Mouse (Mus musculus): Measurements from ENCODE around the gene Trim21. TPM values are rescaled to one million over a fixed set of nuclear protein-coding genes. Genes with fewer than 3 reads are reported as not detected.
A peak's percentile ranks its signal among the peaks of the same experiment; 100 is the strongest.

The Trim21 gene
- polyA plus RNA-seq (2016; fragmentation: Nextera tagmentation; extraction: Ambion mirVana), result 0.15 and 0.52 TPM in 2 replicates

DNA sequence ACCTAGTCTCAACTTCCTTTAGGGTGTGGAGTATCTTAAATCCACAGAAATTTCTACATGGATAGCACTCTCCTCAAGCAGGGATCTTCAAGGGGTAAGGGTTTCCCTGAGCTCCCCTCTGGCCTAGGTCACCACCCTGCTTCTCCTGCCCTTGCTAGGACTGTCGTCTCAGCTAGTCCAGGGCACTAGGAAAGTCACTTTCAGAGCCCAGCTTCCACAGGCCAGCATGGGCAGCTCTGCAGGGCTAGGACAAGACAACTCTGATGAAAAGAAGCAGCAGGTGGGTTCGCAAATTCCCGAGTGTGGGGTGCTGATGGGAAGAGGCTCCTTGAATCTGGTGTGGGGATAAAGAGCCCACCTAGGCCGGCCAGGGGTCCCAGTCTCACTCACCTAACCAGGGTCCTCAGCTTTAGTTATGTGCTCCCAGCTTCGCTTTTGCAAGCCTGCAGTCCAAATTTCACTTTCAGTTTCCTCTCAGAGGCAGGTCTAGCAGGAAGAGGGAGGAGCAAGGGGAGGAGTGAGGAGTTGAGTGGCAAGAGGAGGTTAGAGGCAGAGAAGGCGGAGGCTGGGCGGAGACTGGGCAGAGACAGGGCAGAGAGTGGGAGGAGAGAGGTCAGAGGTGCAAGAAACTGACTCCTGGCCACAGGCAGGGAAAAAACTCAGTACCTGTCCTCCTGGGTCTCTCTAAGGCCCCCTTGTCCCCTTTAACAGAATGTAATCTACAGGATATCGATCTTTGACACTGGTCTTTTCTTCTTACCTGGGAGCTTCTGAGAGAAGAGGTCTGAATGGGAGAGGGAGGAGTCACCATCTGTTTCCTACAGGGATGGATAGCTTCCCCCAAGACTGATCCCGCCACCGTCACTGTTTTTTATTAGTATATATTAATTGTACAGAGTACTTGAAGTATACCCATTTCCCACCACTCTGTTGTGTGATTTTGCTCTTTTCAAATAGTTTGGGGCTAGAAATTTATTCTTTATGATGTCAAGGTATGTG, at the start of gene Trim21:
Gene Trim21, minus strand, starts transcription at position 488 of the 999 bp plus-strand sequence.
- H3K4me3 ChIP-seq, result peak within 1 kb of the TSS; percentile 52
- peaks cover 29% of the 10 kb centered on the region for H3K4me1 ChIP-seq
- 24% methylated on average over 10 of the region's 10 CpGs for WGBS
- DNase-seq (ENCODE audit: low spot score), result peak; percentile 62
- H3K36me3 ChIP-seq, result no peaks in the 10 kb centered on the region
- H3K9me3 ChIP-seq (replicated peaks), result no peaks in the 10 kb centered on the region
- peak within 1 kb of the TSS; percentile 77 for H3K27ac ChIP-seq (replicated peaks)
- no peaks in the 10 kb centered on the region for H3K27me3 ChIP-seq (ENCODE audit: low read depth, poor library complexity, severe bottlenecking)

GRCm38 (mm10) chr7:102597378-102598031, 32.2 kb upstream of the Trim21 start, which contains the start of gene Olfr552:
TSS of gene Olfr552 (plus strand) at chr7:102597770.
- Histone ChIP-seq H3K27me3 (ENCODE audit: low read depth, poor library complexity, severe bottlenecking) (no peaks in the 10 kb centered on the region), H3K4me1 (no peaks in the 10 kb centered on the region), H3K36me3 (no peaks in the 10 kb centered on the region), H3K27ac (replicated peaks) (no peak within 1 kb of the TSS), H3K4me3 (no peak within 1 kb of the TSS), H3K9me3 (replicated peaks) (no peaks in the 10 kb centered on the region)
- DNase-seq (ENCODE audit: low spot score), result no peak
- WGBS, result 81% methylated on average over 1 of the region's 1 CpGs

GRCm38 (mm10) chr7:102591786-102592185, 26.5 kb upstream of the Trim21 start, which contains the start of gene Olfr551:
TSS of gene Olfr551 (minus strand) at chr7:102591886.
- Histone ChIP-seq H3K4me1 (no peaks in the 10 kb centered on the region), H3K36me3 (no peaks in the 10 kb centered on the region), H3K9me3 (replicated peaks) (no peaks in the 10 kb centered on the region), H3K4me3 (no peak within 1 kb of the TSS), H3K27me3 (ENCODE audit: low read depth, poor library complexity, severe bottlenecking) (no peaks in the 10 kb centered on the region), H3K27ac (replicated peaks) (no peak within 1 kb of the TSS)
- 96% methylated on average over 3 of the region's 3 CpGs for WGBS
- no peak for DNase-seq (ENCODE audit: low spot score)

GRCm38 (mm10) chr7:102575998-102576397, 10.7 kb upstream of the Trim21 start:
- WGBS, result 64% methylated on average over 6 of the region's 6 CpGs
- Histone ChIP-seq H3K9me3 (replicated peaks) (no peaks in the 10 kb centered on the region), H3K4me3 (no peak overlapping the region), H3K4me1 (peaks cover 22% of the 10 kb centered on the region), H3K27me3 (ENCODE audit: low read depth, poor library complexity, severe bottlenecking) (peaks cover 10% of the 10 kb centered on the region; the same call in 1 of the 2 replicates), H3K27ac (replicated peaks) (no peak overlapping the region), H3K36me3 (no peaks in the 10 kb centered on the region)
- no peak for DNase-seq (ENCODE audit: low spot score)

GRCm38 (mm10) chr7:102573174-102573830, 8.0 kb upstream of the Trim21 start:
- peak; percentile 53 for DNase-seq (ENCODE audit: low spot score)
- 53% methylated on average over 3 of the region's 3 CpGs for WGBS
- Histone ChIP-seq H3K27me3 (ENCODE audit: low read depth, poor library complexity, severe bottlenecking) (peaks cover 10% of the 10 kb centered on the region; the same call in 1 of the 2 replicates), H3K36me3 (no peaks in the 10 kb centered on the region), H3K27ac (replicated peaks) (peak overlapping the region; percentile 57), H3K4me1 (peaks cover 22% of the 10 kb centered on the region), H3K9me3 (replicated peaks) (no peaks in the 10 kb centered on the region), H3K4me3 (no peak overlapping the region)

DNA sequence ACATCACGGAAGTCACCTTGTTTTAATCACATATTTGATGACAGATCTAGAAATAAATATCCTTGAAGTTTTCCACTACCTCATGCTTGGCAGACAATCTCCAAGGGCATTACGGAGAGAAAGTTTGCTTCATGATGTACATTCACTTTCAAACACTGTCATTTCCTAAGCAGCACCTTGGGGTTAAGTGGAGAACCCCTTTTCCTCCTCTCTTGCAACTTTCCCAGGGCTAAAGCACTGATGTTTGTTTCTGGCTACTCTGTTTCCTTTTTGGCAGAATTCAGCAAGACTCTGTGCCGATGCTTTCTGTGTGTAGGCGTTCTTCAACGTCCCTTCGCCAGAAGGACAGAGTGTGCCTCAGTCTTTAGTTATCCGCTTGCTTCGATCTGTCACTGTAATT, 5.9 kb upstream of the Trim21 start, which contains the start of gene Olfr550:
Gene Olfr550, plus strand, starts transcription at position 301 of the 400 bp plus-strand sequence.
- WGBS, result 93% methylated on average over 8 of the region's 8 CpGs
- DNase-seq (ENCODE audit: low spot score), result no peak
- Histone ChIP-seq H3K27me3 (ENCODE audit: low read depth, poor library complexity, severe bottlenecking) (peaks cover 10% of the 10 kb centered on the region; the same call in 1 of the 2 replicates), H3K4me3 (no peak within 1 kb of the TSS), H3K36me3 (no peaks in the 10 kb centered on the region), H3K4me1 (peaks cover 22% of the 10 kb centered on the region), H3K9me3 (replicated peaks) (no peaks in the 10 kb centered on the region), H3K27ac (replicated peaks) (0 out of 2 replicates have a peak within 1 kb of the TSS, but pooled peaks have one; percentile 13)

GRCm38 (mm10) chr7:102566219-102566618, 933 bp upstream of the Trim21 start:
- no peak overlapping the region for H3K4me3 ChIP-seq
- WGBS, result 90% methylated on average over 4 of the region's 4 CpGs
- no peaks in the 10 kb centered on the region for H3K36me3 ChIP-seq
- 0 out of 2 replicates have a peak, but pooled peaks cover 2% of the 10 kb centered on the region for H3K27me3 ChIP-seq (ENCODE audit: low read depth, poor library complexity, severe bottlenecking)
- no peak overlapping the region for H3K27ac ChIP-seq (replicated peaks)
- peaks cover 21% of the 10 kb centered on the region for H3K4me1 ChIP-seq
- DNase-seq (ENCODE audit: low spot score), result no peak
- no peaks in the 10 kb centered on the region for H3K9me3 ChIP-seq (replicated peaks)

DNA sequence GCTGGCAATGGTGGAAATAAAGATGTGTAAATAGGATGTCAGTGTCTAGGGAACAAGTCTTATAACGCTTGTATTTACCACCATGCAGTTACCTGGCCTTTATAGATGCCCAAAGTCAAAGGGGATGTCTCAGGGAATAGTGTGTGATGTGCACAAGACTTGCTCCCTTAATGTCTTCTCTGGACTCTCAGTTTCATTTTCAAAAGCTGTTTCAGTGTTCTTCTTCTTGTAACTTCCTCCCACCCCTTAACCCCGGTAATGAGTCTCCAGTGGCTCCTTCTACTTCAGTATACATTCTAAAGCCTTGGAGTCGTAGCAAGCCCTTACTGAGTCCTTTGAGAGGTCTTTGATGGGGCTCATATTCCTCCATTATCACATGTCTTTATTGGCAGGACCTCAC, 12.0 kb downstream of the Trim21 start:
- Histone ChIP-seq H3K4me3 (no peak overlapping the region), H3K27me3 (ENCODE audit: low read depth, poor library complexity, severe bottlenecking) (no peaks in the 10 kb centered on the region), H3K4me1 (no peaks in the 10 kb centered on the region), H3K27ac (replicated peaks) (no peak overlapping the region), H3K9me3 (replicated peaks) (no peaks in the 10 kb centered on the region), H3K36me3 (no peaks in the 10 kb centered on the region)
- no peak for DNase-seq (ENCODE audit: low spot score)
- 83% methylated on average over 3 of the region's 3 CpGs for WGBS

GRCm38 (mm10) chr7:102549570-102549969, 15.7 kb downstream of the Trim21 start, which contains the start of gene Olfr549:
TSS of gene Olfr549 (plus strand) at chr7:102549870.
- Histone ChIP-seq H3K27ac (replicated peaks) (no peak within 1 kb of the TSS), H3K27me3 (ENCODE audit: low read depth, poor library complexity, severe bottlenecking) (no peaks in the 10 kb centered on the region), H3K4me1 (no peaks in the 10 kb centered on the region), H3K9me3 (replicated peaks) (no peaks in the 10 kb centered on the region), H3K4me3 (no peak within 1 kb of the TSS), H3K36me3 (no peaks in the 10 kb centered on the region)
- WGBS, result 91% methylated on average over 3 of the region's 3 CpGs
- no peak for DNase-seq (ENCODE audit: low spot score)

DNA sequence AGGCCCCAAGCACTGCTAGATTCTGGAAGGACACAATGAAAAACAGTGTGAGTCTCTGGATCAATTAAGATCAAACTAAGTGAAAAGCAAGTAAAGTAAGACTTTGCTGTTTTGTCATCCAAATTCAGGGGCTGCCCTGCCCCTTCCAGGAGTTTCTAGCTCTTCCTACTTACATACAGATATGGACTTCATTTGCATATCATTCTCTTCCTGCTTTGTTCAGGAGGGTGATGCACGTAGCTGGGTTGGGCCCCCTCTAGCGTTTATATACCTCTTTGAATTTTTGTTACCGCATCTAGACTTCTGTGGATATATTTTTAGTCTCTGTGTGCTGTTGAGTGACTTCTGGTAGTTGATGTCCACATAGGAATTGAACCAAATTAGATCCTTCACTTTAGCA, 24.0 kb downstream of the Trim21 start:
- Histone ChIP-seq H3K36me3 (no peaks in the 10 kb centered on the region), H3K27me3 (ENCODE audit: low read depth, poor library complexity, severe bottlenecking) (no peaks in the 10 kb centered on the region), H3K9me3 (replicated peaks) (no peaks in the 10 kb centered on the region), H3K27ac (replicated peaks) (no peak overlapping the region), H3K4me3 (no peak overlapping the region), H3K4me1 (no peaks in the 10 kb centered on the region)
- no peak for DNase-seq (ENCODE audit: low spot score)
- WGBS, result 71% methylated on average over 3 of the region's 3 CpGs

DNA sequence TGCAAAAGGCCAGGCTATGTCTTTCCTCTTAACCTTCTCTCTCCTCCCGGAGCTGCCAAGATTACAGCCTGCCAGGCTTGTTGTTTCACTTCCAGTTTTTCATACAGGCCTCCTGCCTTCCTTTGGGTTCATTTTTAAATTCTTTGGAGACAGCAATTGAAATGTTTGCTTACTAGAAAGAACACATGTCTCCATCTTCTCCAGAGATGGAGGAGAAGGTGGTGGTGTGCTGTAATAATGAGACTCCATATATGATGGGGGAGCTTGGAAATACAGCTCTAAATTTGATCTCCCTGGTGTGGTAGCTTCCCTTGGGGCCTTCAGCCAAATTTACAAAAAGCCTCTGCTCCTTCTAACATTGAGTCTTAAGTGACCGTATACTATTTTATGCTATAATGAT, 24.7 kb downstream of the Trim21 start, which contains the start of gene Olfr548-ps1:
Gene Olfr548-ps1, plus strand, starts transcription at position 301 of the 400 bp plus-strand sequence.
- no peaks in the 10 kb centered on the region for H3K9me3 ChIP-seq (replicated peaks)
- no peak for DNase-seq (ENCODE audit: low spot score)
- H3K4me1 ChIP-seq, result no peaks in the 10 kb centered on the region
- no peak within 1 kb of the TSS for H3K4me3 ChIP-seq
- H3K36me3 ChIP-seq, result no peaks in the 10 kb centered on the region
- 86% methylated on average over 2 of the region's 2 CpGs for WGBS
- H3K27me3 ChIP-seq (ENCODE audit: low read depth, poor library complexity, severe bottlenecking), result no peaks in the 10 kb centered on the region
- H3K27ac ChIP-seq (replicated peaks), result no peak within 1 kb of the TSS

DNA sequence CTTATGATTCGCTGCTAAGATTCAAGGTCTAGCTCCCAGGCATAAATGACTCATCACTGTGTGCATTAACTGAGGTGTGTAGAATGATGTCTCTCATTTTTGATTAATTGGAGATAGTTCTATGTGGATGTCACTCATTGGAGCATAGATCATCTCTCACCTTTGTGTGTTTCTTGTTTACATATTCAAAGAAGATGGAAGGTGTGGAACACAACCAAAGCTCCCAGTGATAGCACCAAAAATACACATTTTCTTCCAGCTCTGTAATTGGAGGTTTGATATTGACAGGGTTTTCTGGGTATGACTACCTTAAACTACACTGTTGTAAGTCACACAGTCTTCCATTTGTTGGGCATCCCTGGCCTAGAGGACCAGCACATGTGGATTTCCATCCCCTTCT, 30.8 kb downstream of the Trim21 start, which contains the start of gene Olfr547:
Gene Olfr547, plus strand, starts transcription at position 301 of the 400 bp plus-strand sequence.
- DNase-seq (ENCODE audit: low spot score), result no peak
- Histone ChIP-seq H3K36me3 (no peaks in the 10 kb centered on the region), H3K27ac (replicated peaks) (no peak within 1 kb of the TSS), H3K4me3 (no peak within 1 kb of the TSS), H3K9me3 (replicated peaks) (no peaks in the 10 kb centered on the region), H3K27me3 (ENCODE audit: low read depth, poor library complexity, severe bottlenecking) (no peaks in the 10 kb centered on the region), H3K4me1 (no peaks in the 10 kb centered on the region)
- 67% methylated on average over 1 of the region's 1 CpGs for WGBS
